In genomic region chr6:93285796-93286195, GRCm38 (mm10) we compare ENCODE assay signal across 24 mouse cellular contexts.
DNase-seq lines count a peak whose midpoint lies in the region; TF ChIP-seq lines count a peak whose summit lies in the region.
"Had no signal": no experiment of that assay in that cellular context is flagged by ENCODE, and none has a peak within 500 bp of the region (broad histone marks: within the 10 kb centered on the region; RNA-seq: fewer than 3 reads in every experiment).

No protein-coding gene starts in this region.

- H3ac ChIP-seq in myocyte (ENCODE audit: control insufficient read depth, insufficient read length) = no peak overlapping the region

- H3K4me2 ChIP-seq in myocyte (ENCODE audit: low read depth) = peak overlapping the region; percentile 41
- H3K4me2 ChIP-seq: embryonic facial prominence, embryonic 15.5 days; forebrain, embryonic 15.5 days; heart, embryonic 11.5 days; heart, embryonic 15.5 days; hindbrain, embryonic 14.5 days; intestine, embryonic 15.5 days had no signal

- H3K27me3 ChIP-seq in myocyte (ENCODE audit: control insufficient read depth, insufficient read depth, insufficient read length) = no peaks in the 10 kb centered on the region
- H3K27me3 ChIP-seq: embryonic facial prominence, embryonic 15.5 days; forebrain, embryonic 15.5 days; heart, embryonic 15.5 days; intestine, embryonic 15.5 days; Patski had no signal

- no peaks in the 10 kb centered on the region for H3K36me3 ChIP-seq in myocyte (ENCODE audit: control insufficient read depth, insufficient read depth)
- H3K36me3 ChIP-seq: embryonic facial prominence, embryonic 15.5 days; forebrain, embryonic 15.5 days; G1E; heart, embryonic 15.5 days; hindbrain, embryonic 10.5 days; intestine, embryonic 15.5 days had no signal

- H3K4me3 ChIP-seq in myocyte = no peak overlapping the region
- H3K4me3 ChIP-seq: embryonic facial prominence, embryonic 15.5 days; forebrain, embryonic 15.5 days; heart, adult 2 months; heart, embryonic 15.5 days; hindbrain, embryonic 10.5 days; intestine, embryonic 15.5 days had no signal

- intact Hi-C loops in heart, postnatal 25 days (cut with DNase I) = loop anchor here (5.0 kb wide), 2 partner anchors 157 to 252 kb away; no protein-coding TSS in a partner anchor

- DNase-seq in heart, adult 11 months = peak; percentile 36
- DNase-seq in heart, postnatal 25 days (ENCODE audit: low spot score) = no peak
- DNase-seq in 3134 (ENCODE audit: extremely low read depth, insufficient read length, low spot score) = peak; percentile 39
- DNase-seq in Muller cell, postnatal 12 days (ENCODE audit: inconsistent ontology term) = peak; percentile 76
- DNase-seq in ovary, postnatal 14 days (ENCODE audit: low spot score) = no peak
- DNase-seq in thymus, postnatal 25 days = no peak
- DNase-seq: adrenal gland, adult 2 months; adrenal gland, postnatal 25 days; cerebellum, adult 2 months; cerebellum, postnatal 10 days; embryo, embryonic 11 days; gastrocnemius, postnatal 10 days; heart, adult 2 months; heart, postnatal 14 days had no signal

- no peak for TF ChIP-seq POLR2A in myocyte (IDR thresholded peaks at IDR 0.05; ENCODE audit: insufficient read length, low read depth)

- H3K79me2 ChIP-seq in myocyte (ENCODE audit: control insufficient read depth, insufficient read depth) = no peaks in the 10 kb centered on the region

TF ChIP-seq in myocyte, 11 proteins besides CTCF, POLR2A, EP300 and RAD21:
- TF ChIP-seq POLR2AphosphoS2 (IDR thresholded peaks at IDR 0.05; ENCODE audit: insufficient read length, low read depth) (no peak), USF1 (IDR thresholded peaks at IDR 0.05; ENCODE audit: low read depth) (no peak)

Comparison
In these comparisons a context has a peak if more than half of its experiments do, and no peak if none do; other contexts are left out.
1. DNase-seq: peak in heart, adult 11 months (single experiment), 3134 (single experiment) and Muller cell, postnatal 12 days (single experiment); none in heart, postnatal 25 days (single experiment), ovary, postnatal 14 days (single experiment) and thymus, postnatal 25 days (single experiment).